Mouse (Mus musculus) spleen, postnatal 14 days (tissue): ENCODE data around the gene Olfr70.

ENCODE experiments used
- DNase-seq, 2 experiments: peaks; one replicate each; pipeline ENCODE4 v3.0.0; 2021 to 2022; ENCODE audit warnings: low spot score in 2 of 2

The Olfr70 gene

DNA sequence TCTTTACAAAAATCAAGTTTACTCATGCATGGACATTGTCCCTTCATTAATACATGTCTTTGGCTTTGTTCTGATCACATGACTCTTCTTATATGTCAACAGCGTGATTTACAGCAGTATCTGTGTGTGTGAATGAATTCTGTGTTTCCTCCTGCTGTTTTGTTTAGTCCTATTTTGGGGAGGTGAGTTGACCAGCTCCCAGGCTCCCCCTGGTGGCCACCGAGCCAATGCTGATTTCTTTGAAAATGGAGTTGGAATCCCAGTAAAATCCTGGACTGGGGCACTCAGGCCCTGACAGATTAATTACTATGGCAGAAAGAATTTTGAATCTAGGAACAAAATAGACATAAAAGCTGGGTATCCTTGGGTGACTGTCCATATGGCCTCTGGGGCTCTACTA lies 11.2 kb upstream of the Olfr70 start:
- DNase-seq = peak; percentile 31 to 67

DNA sequence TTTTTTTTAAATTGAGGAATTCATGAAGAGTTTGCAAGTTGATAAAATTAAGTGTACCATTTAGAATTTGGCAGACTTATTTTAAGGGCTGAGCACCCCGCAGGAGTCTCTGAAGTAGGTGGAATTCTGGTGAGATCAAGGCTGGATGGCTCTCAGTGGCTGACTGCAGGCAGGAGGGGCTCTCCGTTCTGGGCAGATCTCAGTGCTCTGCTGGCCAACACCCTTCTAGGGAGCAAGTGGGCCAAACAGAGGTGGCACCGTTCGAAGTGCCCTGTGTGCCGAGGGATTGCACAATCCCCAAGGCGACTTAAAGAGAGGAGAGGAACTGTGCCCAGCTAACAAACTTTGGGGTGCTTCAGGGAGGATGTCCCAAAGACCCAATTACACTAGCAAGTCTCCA lies 9.3 kb upstream of the Olfr70 start, which contains the start of gene Olfr71:
Gene Olfr71, minus strand, starts transcription at position 387 of the 400 bp plus-strand sequence.
- no peak for DNase-seq

GRCm38 (mm10) chr4:43705991-43706390 lies 5.4 kb upstream of the Olfr70 start:
- DNase-seq = no peak

DNA sequence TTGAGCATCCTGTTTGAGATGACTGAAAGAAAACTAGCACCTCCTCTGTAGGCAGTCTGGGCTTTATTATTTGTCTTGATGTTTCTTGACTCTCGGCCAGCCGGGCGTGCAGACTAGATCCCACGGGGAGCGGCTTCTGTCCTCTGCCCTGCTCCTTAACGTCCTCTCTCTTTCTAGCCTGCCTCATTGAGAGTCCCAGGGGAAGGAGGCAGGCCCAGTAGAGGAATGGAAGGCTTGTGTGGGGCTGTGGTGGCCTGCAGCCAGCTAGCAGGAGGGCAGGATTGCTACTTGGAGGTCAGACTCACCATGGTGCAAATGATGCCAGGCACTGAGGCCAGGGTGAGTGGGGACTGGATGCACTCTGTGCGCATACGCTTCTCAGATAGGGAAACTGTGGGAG lies 3.2 kb upstream of the Olfr70 start:
- no peak for DNase-seq

GRCm38 (mm10) chr4:43703439-43703838 lies 2.8 kb upstream of the Olfr70 start:
- no peak for DNase-seq

DNA sequence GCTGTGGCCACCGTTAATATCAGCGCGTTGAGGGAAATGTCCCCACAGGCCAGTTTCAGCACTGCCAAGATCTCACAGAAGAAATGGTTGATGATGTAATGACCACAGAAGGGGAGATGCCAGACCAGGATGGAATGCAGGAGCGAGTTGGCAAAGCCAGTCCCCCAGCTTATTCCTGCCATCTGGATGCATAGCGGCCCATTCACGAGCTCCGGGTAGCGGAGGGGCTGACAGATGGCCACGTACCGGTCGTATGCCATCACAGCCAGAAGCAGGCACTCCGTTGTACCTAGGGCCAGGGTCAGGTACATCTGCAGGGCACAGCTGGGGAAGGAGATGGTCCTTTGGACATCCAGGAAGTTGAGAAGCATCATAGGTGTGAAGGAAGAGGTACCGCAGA lies 4.0 kb downstream of the Olfr70 start:
- DNase-seq = no peak

DNA sequence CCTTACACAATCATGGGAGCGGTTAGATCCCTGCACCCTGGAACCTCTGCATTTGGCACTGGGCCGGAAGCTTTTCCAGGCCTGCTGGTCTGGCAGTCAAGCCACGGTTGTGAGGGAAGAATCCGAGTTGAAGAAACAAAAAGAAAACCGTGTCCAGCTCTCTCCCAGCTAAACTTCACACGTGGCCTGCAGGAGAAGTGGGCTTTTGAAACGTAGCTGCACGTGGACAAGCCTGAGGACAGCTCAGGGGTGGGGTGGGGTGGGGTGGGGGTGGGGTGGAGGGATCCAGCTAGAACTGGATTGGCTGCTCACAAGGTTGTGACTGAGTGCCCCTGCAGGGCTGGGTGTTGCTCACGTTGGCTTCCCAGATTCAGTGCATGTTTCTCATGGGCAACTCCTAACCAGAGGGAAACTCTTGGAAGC lies 5.3 kb downstream of the Olfr70 start:
- DNase-seq = no peak

- no peak for DNase-seq
Measured at GRCm38 (mm10) chr4:43694439-43695248, 6.0 kb downstream of the Olfr70 start.

DNA sequence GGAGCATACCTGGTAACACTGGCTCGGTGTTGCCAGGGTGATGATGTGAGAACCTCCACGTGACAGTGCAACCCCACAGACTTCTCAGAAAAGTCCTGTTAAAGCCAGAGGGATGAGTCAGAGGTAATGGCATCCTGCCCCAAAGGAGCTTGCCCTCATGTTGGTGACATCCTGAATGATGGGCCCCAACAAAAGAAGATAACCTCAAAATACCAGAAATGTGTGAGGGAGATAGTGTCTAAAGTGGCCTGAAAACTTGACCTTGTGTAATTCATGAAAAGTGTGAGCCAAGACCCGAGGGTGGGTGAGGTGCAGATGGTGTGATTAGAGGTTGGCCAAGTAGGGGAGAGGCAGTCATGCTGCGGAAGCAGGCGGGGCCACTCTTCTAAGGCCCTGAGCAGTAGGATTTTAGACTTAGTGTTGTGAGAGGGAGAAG lies 6.8 kb downstream of the Olfr70 start:
- no peak for DNase-seq

GRCm38 (mm10) chr4:43691026-43691425 lies 9.6 kb downstream of the Olfr70 start:
- DNase-seq = no peak

- DNase-seq = no peak
Measured at GRCm38 (mm10) chr4:43690021-43690420, 10.6 kb downstream of the Olfr70 start.

GRCm38 (mm10) chr4:43679416-43680043 lies 21.1 kb downstream of the Olfr70 start:
- DNase-seq = no peak

DNA sequence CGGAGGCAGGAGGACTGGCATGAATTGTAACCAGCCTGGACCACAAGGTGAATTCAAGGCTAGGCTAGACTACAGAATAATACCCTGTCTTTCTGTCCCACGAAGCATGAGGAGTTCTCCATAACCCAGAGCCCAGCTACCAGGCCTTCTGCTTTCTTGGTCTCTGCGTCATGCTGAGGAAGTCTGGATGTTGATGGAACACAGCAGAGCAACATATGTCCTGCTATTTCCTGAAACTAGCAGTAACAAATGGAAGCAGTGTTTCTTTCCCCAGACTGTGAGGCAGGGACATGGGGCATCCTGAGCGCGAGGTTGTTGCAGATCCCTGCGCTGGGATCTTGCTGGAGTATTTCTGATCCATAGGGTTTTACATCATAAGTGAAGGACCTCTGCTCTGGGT lies 22.1 kb downstream of the Olfr70 start:
- no peak for DNase-seq

- DNase-seq = no peak
Measured at GRCm38 (mm10) chr4:43675608-43676007, 25.0 kb downstream of the Olfr70 start.

DNA sequence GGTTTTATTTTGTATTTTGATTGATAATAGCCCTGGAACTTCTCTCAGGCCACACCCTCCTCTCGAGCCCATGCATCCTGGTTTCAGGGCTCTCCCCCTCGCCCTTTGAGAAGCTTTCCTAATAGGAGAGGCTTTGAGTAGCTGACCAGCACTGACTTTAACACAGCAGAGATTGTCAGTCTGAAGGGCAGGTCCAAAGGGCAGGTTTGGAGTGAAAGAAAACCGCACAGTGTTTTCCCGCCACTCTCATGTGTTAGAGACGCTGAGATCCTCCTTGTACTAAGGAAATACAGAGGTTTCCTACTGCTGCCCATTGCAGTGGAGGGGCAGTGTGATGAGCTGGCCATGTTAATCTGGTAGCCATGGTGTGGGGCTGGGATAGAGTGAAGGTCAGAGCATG lies 25.6 kb downstream of the Olfr70 start:
- DNase-seq = no peak

DNA sequence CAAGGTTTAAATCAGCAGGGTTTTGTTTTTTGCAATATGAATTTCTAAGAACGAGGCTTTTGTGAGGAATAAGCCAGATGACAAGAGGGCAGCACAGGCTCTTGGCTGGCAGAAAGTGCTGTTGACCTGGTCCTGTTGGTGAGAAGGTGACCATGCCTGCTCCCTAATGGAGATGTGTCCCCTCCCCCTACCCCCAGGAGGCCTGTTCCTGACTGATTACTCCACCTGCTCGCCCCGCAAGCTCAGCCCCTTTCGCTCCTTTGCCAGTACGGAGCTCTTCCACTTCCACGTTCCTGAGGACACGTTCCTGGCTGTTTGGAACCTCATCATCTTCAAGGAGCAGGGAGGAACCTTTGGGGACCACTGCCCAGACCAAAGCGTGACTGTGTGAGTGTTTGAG lies 26.9 kb downstream of the Olfr70 start:
- no peak for DNase-seq

GRCm38 (mm10) chr4:43672070-43672469 lies 28.5 kb downstream of the Olfr70 start:
- DNase-seq = peak; percentile 62 to 81

DNA sequence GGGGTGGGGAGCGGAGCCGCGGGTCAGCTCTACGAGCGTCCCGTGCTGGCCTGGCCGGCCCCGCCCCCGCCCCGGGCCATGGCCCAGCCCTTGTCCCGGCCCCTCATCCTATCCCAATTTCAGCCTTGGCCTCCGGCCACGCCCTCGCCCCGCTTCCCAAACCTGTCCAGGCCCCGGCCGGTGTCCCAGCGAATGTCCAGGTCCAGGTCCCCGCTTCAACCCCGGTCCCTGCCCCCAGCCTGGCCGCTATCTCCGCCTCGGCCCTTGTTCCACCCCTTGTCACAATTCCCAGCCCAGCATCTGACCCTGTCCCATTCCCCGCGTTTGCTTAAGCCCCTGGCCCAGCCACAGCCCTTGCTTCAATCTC lies 31.2 kb downstream of the Olfr70 start:
- peak in 1 of 2 experiments; percentile 28 for DNase-seq

- peak; percentile 81 to 86 for DNase-seq
Measured at GRCm38 (mm10) chr4:43668782-43669427, 31.7 kb downstream of the Olfr70 start, which contains the start of the genes Tmem8b and Fam221b. Gene Tmem8b (plus strand): TSS chr4:43668971. Gene Fam221b (minus strand): TSS chr4:43669145.

DNA sequence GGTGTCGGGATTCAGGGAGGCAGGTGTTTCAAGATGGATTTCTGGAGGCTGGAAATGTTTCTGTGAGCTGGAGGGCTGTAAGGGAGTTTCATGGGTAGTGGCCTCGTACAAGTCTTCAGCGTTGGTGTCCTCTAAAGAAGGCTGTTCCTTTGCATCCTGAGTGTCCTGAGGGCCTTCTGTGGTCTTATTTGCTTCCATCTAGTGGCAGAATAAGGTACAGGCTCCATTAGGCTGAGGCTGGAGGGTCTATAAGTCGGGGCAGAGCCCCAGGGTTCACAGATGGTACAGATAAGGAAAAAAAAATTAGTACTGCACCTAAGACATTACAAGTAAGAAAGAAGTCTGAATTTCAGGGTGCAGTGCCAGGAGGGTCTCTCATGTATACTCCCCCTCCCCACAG lies 34.2 kb downstream of the Olfr70 start:
- DNase-seq = no peak

DNA sequence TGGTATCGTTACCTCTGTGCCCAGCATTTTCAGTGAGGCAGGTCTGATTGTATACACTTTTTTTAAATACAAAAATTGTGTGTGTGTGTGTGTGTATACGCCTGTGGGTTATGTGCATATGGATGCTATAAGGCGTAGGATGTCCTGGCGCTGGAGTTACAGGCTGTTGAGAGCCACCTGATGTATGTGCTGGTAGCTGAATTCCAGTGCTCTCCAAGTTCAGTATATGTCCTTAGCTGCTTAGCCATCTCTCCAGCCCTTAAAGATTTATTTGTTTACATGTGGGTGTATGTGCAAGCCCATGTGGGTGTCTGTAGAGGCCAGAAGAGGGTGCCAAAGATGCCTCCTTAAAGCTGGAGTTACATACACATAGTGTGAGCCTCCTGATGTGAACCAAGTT lies 43.5 kb downstream of the Olfr70 start:
- DNase-seq = no peak

- peak; percentile 83 to 88 for DNase-seq
Measured at GRCm38 (mm10) chr4:43656339-43657109, 44.1 kb downstream of the Olfr70 start, which contains the start of gene Hint2. Gene Hint2 (minus strand): TSS chr4:43656466.
